Mouse (Mus musculus): ENCODE measurements around the gene Spryd3.
"Not testable (repeated sequence)": the region's sequence is repeated elsewhere in the genome, so short reads cannot be mapped to it uniquely, and the experiment has no call there.

Spryd3 gene

DNA sequence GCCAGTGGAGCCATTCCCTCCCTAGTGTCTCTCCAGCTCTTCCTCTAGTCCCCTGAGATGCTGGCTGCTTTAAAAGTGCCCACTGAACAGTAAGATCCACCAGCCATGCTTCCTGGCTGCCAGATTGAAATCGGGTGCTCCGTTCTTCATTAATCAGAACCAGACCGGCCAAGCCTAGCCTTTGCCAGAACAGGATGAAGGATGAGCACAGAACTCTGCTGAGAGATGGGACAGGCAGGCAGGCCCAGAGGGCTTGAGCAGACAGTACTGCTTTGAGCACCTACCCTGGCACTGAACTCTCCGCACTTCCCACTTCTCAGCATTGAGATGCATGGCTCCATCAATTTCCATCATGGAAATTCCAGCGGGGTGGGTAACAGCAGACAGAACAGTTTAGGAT, 36.8 kb downstream of the Spryd3 start:
- no peak for DNase-seq (ENCODE audit: low spot score)

- DNase-seq (ENCODE audit: low spot score), result peak; percentile 62
Measured at GRCm38 (mm10) chr15:102097991-102098555, 38.0 kb downstream of the Spryd3 start.

DNA sequence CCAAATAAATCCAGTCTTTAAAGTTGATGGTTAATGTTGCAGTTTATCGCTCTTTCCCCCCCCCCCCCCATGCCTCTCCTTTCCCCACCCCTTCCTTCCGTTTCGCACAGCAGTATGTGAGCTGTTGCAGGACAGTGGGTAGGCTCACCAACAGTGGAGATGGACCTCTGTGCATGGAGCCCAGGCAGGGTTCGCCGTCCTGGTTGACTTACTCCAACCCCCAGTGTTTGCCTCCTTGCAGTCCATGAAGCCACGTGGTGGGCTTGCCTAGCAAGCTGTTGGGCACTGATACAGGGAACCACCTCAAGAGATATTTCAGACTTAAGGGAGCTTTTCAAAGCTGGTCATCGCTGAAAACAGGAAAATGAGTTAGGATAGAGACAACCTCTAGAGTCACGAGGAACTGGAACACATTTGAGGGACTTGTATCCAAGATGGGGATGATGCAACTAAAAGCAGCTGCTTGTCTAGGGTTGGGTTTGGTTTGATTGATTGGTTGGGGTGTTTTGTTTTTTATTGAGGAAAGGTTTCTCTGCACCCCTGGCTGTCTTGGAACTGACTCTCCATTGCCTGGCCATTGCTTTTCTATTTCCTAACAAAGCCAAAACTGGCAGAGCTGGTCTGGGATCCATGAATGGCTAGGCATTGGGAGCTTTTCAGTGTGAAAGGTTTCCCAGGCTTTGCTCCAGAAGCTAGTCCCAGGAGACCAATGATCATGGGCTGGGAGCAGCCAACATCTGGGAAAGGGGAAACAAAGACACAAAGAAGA, 38.7 kb downstream of the Spryd3 start:
- no peak for DNase-seq (ENCODE audit: low spot score)

DNA sequence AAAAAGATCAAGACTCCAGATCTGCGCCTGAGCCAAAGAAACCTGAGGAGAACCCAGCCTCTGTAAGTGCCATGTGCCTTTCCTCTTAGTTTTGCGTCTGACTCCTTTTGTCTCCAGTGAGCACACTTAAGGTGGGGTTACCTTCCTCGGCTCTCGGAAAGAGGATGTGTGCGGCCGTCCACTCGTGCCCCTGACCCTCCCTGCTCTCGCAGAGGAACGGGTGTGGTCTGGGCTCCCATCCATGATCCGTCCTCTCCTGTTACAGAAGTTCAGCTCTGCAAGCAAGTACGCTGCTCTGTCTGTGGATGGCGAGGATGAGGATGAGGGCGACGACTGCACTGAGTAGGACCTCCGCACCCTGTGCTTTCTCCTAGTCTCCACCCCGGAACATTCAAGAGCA, 41.0 kb downstream of the Spryd3 start:
- DNase-seq (ENCODE audit: low spot score), result no peak

DNA sequence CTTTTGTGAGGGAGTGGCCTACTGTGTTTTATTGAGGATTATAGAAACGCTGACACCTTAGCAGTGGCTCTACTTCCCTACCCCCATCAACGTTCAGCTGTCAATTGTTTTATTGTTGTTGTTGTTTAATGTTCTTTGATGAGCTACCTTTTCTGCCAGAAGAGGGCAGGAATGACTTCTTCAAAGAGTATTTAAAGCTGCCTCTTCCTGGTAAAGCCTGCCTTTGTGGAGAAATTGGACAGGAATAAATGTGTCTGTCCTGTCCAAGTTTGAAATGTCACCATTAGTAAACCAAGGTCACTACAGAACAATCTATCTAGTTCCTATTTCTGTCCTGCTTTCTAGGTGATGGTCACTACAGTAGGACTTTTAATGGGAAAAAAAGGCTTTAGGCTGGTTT, 41.9 kb downstream of the Spryd3 start:
- no peak for DNase-seq (ENCODE audit: low spot score)

- DNase-seq (ENCODE audit: low spot score), result no peak
Measured at GRCm38 (mm10) chr15:102092222-102092621, 43.8 kb downstream of the Spryd3 start.

DNA sequence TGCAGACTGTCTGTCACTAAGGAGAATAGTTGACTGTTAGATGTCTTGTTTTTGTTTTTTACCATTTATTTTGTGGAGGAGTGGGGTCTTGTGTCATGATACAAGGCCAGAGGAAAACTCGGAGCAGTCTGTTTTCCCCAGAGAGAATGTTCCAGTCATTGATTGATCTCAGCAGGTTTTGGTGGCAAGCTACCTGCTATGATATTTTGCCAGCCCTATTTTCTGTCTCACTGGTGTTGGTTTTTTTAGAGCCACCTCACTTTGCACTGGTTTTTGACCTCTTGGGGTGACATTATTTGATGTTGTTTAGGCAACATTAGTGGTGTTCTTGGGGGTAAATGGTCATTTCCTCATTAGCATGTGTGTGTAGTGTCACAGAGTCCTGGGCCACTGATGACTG, 44.3 kb downstream of the Spryd3 start:
- no peak for DNase-seq (ENCODE audit: low spot score)

DNA sequence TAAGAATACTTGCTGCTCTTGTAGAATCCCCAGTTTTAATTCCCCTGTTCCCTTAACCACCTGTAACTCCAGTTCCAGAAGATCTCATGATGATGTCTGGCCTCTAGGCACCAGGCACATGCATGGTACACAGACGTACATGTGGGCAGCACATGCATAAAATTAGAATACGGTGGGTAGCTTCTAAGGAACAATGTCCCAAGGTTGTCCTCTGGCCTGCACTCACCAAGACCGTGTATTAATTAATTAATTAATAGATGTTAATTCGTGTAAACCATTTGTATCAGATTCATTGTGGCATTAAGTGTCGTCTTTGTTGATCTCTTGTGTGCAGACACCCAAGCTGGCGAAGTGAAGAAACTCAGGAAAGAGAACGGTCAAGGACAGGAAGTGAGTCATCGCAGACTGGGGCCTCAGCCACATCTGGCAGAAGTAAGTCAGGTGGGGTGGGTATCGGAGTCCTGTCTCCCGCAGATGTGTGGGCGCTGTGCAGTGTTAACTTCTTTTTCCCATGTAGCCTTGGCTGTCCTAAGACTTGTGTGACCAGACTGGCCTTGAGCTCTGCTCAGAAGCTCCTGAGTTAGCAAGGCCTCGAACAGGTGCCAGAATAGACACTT, 44.9 kb downstream of the Spryd3 start:
- DNase-seq (ENCODE audit: low spot score), result no peak

- no peak for DNase-seq (ENCODE audit: low spot score)
Measured at GRCm38 (mm10) chr15:102089914-102090585, 46.0 kb downstream of the Spryd3 start.

- DNase-seq (ENCODE audit: low spot score), result no peak
Measured at GRCm38 (mm10) chr15:102083028-102083427, 53.0 kb downstream of the Spryd3 start.

DNA sequence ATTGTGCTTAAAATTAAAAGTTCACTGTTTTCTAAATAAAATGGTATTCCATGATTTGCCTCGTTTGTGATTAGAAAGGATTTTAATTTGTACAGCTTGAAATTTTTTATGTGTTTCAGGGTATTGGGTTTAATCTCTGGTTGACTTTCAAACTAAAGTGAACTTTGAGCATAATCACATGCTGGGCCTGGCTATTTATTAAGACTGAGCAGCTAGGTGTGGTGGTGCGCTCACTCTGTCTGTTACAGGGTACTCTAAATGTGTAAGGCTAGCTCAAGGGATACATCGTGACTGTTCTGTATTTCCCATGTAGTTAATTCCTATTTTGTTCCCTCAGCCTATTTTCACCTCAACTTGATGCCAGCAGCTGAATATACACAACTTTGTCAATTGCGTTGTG, 53.9 kb downstream of the Spryd3 start:
- DNase-seq (ENCODE audit: low spot score), result no peak

GRCm38 (mm10) chr15:102080429-102080828, 55.6 kb downstream of the Spryd3 start:
- no peak for DNase-seq (ENCODE audit: low spot score)

DNA sequence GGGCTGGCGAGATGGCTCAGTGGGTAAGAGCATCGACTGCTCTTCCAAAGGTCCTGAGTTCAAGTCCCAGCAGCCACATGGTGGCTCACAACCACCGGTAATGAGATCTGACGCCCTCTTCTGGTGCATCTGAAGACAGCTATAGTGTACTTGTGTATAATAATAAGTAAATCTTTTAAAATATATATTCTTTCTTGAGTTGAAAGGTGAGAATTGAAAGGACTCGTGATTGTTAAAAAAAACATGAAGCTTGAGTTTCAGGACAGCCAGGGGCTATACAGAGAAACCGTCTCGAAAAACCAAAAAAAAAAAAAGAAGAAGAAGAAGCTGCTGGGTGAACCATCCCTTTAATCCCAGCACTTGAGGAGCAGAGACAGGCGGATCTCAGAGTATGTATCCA, 56.1 kb downstream of the Spryd3 start:
- not testable (repeated sequence) for DNase-seq (ENCODE audit: low spot score)

- DNase-seq (ENCODE audit: low spot score), result no peak
Measured at GRCm38 (mm10) chr15:102079221-102079620, 56.8 kb downstream of the Spryd3 start.

DNA sequence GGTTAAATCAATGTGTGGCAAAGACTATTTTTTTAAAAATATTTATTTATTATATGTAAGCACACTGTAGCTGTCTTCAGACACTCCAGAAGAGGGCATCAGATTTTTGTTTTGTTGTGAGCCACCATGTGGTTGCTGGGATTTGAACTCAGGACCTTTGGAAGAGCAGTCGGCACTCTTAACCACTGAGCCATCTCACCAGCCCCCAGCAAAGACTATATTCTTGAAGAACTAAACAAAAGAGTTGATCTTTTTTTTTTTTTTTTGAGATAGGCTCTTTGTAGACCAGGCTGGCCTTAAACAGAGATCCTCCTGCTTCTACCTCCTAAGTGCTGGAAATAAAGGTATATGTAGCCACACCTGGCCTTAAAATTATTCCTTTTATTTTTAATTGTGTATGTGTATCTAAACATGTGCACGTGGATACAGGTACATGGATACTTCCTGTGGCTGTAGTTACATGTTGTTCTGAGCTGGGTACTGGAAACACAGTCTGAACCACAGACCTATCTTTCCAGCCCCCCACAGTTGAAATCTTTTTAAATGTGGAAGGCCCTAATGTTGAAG, 58.8 kb downstream of the Spryd3 start:
- no peak for DNase-seq (ENCODE audit: low spot score)

GRCm38 (mm10) chr15:102074876-102075585, 61.0 kb downstream of the Spryd3 start:
- no peak for DNase-seq (ENCODE audit: low spot score)

DNA sequence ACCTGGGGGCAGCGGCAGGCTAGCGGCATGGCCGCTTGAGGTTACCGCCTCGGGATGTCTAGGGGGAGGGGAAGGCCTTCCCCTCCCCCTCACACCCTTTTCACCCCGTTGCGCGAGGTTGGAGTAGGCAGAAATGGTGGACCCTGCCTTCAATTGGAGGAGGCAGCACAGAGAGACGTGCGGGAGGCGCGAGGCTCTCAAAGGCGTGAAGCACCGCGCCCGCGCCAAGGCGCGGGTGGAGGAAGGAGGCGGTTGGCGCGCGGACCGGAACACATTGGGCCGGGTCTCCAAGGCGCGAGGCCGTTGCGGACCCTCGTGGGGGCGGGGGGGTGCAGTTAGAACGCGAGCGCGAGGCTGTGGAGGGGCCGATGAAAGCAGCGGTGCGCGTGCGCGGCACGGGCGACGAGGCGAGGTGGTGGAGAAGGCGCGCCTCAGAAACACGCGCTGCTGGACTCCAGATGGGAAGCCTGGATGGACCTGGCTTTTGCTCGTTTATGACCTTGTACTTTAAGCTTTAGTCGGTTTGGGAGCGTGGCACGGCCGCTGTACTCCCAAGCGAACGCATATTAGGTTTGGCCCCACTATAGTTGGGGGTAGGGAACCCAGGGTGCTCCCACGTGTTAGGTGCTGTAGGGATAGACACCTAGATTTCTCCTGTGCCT, 61.8 kb downstream of the Spryd3 start:
- DNase-seq (ENCODE audit: low spot score), result peak; percentile 71

DNA sequence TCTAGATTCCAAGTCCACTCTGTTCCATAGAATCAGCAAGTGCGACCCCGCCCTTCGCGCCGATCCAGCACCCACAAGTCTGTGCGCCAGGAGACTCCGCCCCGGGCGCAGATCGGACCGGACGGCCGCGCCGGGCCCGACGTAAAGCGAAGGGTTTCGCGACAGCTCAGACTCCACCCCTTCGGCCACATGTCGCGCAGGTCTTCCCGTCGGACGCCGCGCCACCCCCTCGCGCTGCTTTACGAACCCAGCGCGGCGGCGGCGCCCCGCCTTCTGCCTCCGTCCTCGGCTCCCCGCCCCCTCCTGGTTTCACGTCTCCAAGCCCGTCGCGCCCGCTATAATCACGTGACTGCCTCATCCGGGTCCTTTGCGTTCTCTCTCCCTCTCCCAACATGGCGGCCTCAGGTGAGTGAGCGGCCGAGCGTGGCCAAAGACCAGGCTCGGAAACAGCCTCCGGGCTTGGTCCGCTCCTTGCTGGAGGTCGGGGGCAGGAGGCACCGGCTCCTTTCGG, 62.4 kb downstream of the Spryd3 start, which contains the start of gene Eif4b:
Eif4b (plus strand) TSS at position 215 of the 511 bp plus-strand sequence.
- DNase-seq (ENCODE audit: low spot score), result peak; percentile 100

GRCm38 (mm10) chr15:102072963-102073558, 63.0 kb downstream of the Spryd3 start:
- no peak for DNase-seq (ENCODE audit: low spot score)

Measured in embryo, embryonic 10.5 days (tissue).